Mouse (Mus musculus): ENCODE results near the gene Clpp.

Gene Clpp

GRCm38 (mm10) chr17:56986105-56986805 is 3.9 kb upstream of the Clpp start:
- DNase-seq (ENCODE audit: low spot score in 2 of 2), result no peak

GRCm38 (mm10) chr17:56988441-56988840 is 1.7 kb upstream of the Clpp start:
- no peak for DNase-seq (ENCODE audit: low spot score in 2 of 2)

- DNase-seq (ENCODE audit: low spot score in 2 of 2), result no peak
These were observed 1.1 kb upstream of the Clpp start for GRCm38 (mm10) chr17:56988921-56989430.

- DNase-seq (ENCODE audit: low spot score in 2 of 2), result peak in 1 of 2 experiments; percentile 47
These were observed 514 bp upstream of the Clpp start for GRCm38 (mm10) chr17:56989467-56990114.

- no peak for DNase-seq (ENCODE audit: low spot score in 2 of 2)
These were observed 861 bp downstream of the Clpp start for GRCm38 (mm10) chr17:56990966-56991365.

- no peak for DNase-seq (ENCODE audit: low spot score in 2 of 2)
These were observed 4.9 kb downstream of the Clpp start for GRCm38 (mm10) chr17:56995046-56995445.

GRCm38 (mm10) chr17:56996506-56996905 is 6.4 kb downstream of the Clpp start:
- no peak for DNase-seq (ENCODE audit: low spot score in 2 of 2)

GRCm38 (mm10) chr17:56997029-56997667 is 7.0 kb downstream of the Clpp start, which contains the start of gene Alkbh7:
Gene Alkbh7, plus strand, starts transcription at chr17:56997339.
- peak; percentile 88 to 90 for DNase-seq (ENCODE audit: low spot score in 2 of 2)

GRCm38 (mm10) chr17:56999414-56999813 is 9.3 kb downstream of the Clpp start:
- no peak for DNase-seq (ENCODE audit: low spot score in 2 of 2)

- no peak for DNase-seq (ENCODE audit: low spot score in 2 of 2)
These were observed 10.0 kb downstream of the Clpp start, which contains the start of gene Pspn for GRCm38 (mm10) chr17:56999968-57000609. Gene Pspn, minus strand, starts transcription at chr17:57000018.

- no peak for DNase-seq (ENCODE audit: low spot score in 2 of 2)
These were observed 11.1 kb downstream of the Clpp start for GRCm38 (mm10) chr17:57001228-57001627.

- no peak for DNase-seq (ENCODE audit: low spot score in 2 of 2)
These were observed 13.9 kb downstream of the Clpp start for GRCm38 (mm10) chr17:57003994-57004393.

GRCm38 (mm10) chr17:57007137-57007905 is 17.2 kb downstream of the Clpp start:
- DNase-seq (ENCODE audit: low spot score in 2 of 2), result no peak

- no peak for DNase-seq (ENCODE audit: low spot score in 2 of 2)
These were observed 20.8 kb downstream of the Clpp start for GRCm38 (mm10) chr17:57010911-57011235.

- DNase-seq (ENCODE audit: low spot score in 2 of 2), result peak; percentile 78 to 85
These were observed 21.4 kb downstream of the Clpp start, which contains the start of the genes Gtf2f1 and Gm17949 for GRCm38 (mm10) chr17:57011236-57012141. Gene Gtf2f1, minus strand, starts transcription at chr17:57011288. Gene Gm17949, plus strand, starts transcription at chr17:57011469.

GRCm38 (mm10) chr17:57012245-57012795 is 22.2 kb downstream of the Clpp start:
- DNase-seq (ENCODE audit: low spot score in 2 of 2), result no peak

- no peak for DNase-seq (ENCODE audit: low spot score in 2 of 2)
These were observed 29.6 kb downstream of the Clpp start for GRCm38 (mm10) chr17:57019693-57020092.

- no peak for DNase-seq (ENCODE audit: low spot score in 2 of 2)
These were observed 30.9 kb downstream of the Clpp start for GRCm38 (mm10) chr17:57020960-57021359.

GRCm38 (mm10) chr17:57027471-57027870 is 37.4 kb downstream of the Clpp start:
- no peak for DNase-seq (ENCODE audit: low spot score in 2 of 2)

- no peak for DNase-seq (ENCODE audit: low spot score in 2 of 2)
These were observed 39.6 kb downstream of the Clpp start for GRCm38 (mm10) chr17:57029691-57030090.

Measured in spleen, postnatal 14 days (tissue).